Comparison of ENCODE assay signal across 8 mouse cellular contexts in the genomic region with DNA sequence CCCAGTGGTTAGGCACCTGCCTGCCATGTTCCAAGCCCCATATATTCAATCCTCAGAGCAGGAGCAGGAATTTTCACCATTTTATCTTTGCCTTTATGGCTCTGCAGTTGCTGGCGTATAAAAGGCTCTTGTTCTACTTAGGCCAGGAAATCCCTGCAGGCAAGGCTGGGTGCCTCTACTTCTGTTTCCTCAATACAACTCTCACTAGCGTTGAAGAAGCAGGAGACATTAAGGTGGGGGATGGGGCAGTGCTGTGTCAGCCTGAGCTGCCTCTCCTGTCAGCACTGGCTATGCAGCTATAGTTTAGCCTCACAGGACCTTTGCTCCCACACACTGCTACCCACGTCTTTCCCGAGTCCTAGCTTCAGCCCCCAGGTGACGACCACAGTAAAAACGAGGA. TPM values are rescaled to one million over a fixed set of nuclear protein-coding genes. Genes with fewer than 3 reads are reported as not detected.
DNase-seq lines count a peak whose midpoint lies in the region; ATAC-seq and TF ChIP-seq lines count a peak whose summit lies in the region.
"Had no signal": no experiment of that assay in that cellular context is flagged by ENCODE, and none has a peak within 500 bp of the region (broad histone marks: within the 10 kb centered on the region; RNA-seq: fewer than 3 reads in every experiment).

No protein-coding gene starts in this region.

- H3K27me3 ChIP-seq in kidney, embryonic 16.5 days (ENCODE audit: insufficient read depth, low read length) = no peaks in the 10 kb centered on the region
- no peaks in the 10 kb centered on the region for H3K27me3 ChIP-seq in embryonic facial prominence, embryonic 13.5 days
- no peaks in the 10 kb centered on the region for H3K27me3 ChIP-seq in liver, embryonic 16.5 days (ENCODE audit: control insufficient read depth, insufficient read depth, low read depth, low read length)
- no peaks in the 10 kb centered on the region for H3K27me3 ChIP-seq in forebrain, embryonic 12.5 days

- H3K4me1 ChIP-seq in kidney, embryonic 16.5 days (ENCODE audit: insufficient read depth, low read length) = 0 out of 2 replicates have a peak, but pooled peaks cover 3% of the 10 kb centered on the region
- H3K4me1 ChIP-seq in bone marrow macrophage, adult 2 months (ENCODE audit: control insufficient read depth, insufficient read depth, low read length) = peaks cover 49% of the 10 kb centered on the region
- H3K4me1 ChIP-seq in embryonic facial prominence, embryonic 13.5 days = peaks cover 9% of the 10 kb centered on the region
- peaks cover under 1% of the 10 kb centered on the region; the same call in 1 of the 2 replicates for H3K4me1 ChIP-seq in liver, embryonic 16.5 days (ENCODE audit: control insufficient read depth, low read depth, low read length)
- no peaks in the 10 kb centered on the region for H3K4me1 ChIP-seq in forebrain, embryonic 12.5 days

- no peak overlapping the region for H3K9ac ChIP-seq in kidney, embryonic 16.5 days (replicated peaks; ENCODE audit: low read length)
- H3K9ac ChIP-seq in embryonic facial prominence, embryonic 13.5 days = no peak overlapping the region
- H3K9ac ChIP-seq in liver, embryonic 16.5 days (ENCODE audit: low read depth, low read length) = no peak overlapping the region
- no peak overlapping the region for H3K9ac ChIP-seq in forebrain, embryonic 12.5 days

- no peak for TF ChIP-seq CTCF in bone marrow macrophage, adult 2 months (IDR thresholded peaks at IDR 0.05; ENCODE audit: low read depth, low read length)

- no peak overlapping the region for H3K4me3 ChIP-seq in kidney, embryonic 16.5 days (ENCODE audit: low read length)
- peak overlapping the region; percentile 17; the same call in 1 of the 2 replicates for H3K4me3 ChIP-seq in bone marrow macrophage, adult 2 months (ENCODE audit: insufficient read depth, low read length)
- no peak overlapping the region for H3K4me3 ChIP-seq in embryonic facial prominence, embryonic 13.5 days
- H3K4me3 ChIP-seq in liver, embryonic 16.5 days (ENCODE audit: low read depth, low read length) = no peak overlapping the region
- no peak overlapping the region for H3K4me3 ChIP-seq in forebrain, embryonic 12.5 days (replicated peaks)

- H3K9me3 ChIP-seq in kidney, embryonic 16.5 days (ENCODE audit: low read length) = no peaks in the 10 kb centered on the region
- H3K9me3 ChIP-seq in embryonic facial prominence, embryonic 13.5 days = no peaks in the 10 kb centered on the region
- H3K9me3 ChIP-seq in liver, embryonic 16.5 days (replicated peaks; ENCODE audit: control insufficient read depth, low read length) = no peaks in the 10 kb centered on the region
- no peaks in the 10 kb centered on the region for H3K9me3 ChIP-seq in forebrain, embryonic 12.5 days

- no peak for TF ChIP-seq POLR2A in bone marrow macrophage, adult 2 months (IDR thresholded peaks at IDR 0.05; ENCODE audit: borderline replicate concordance, low read depth, low read length)

- H3K27ac ChIP-seq in kidney, embryonic 16.5 days (ENCODE audit: low read length) = peak overlapping the region; percentile 54
- peak overlapping the region; percentile 95 for H3K27ac ChIP-seq in bone marrow macrophage, adult 2 months (ENCODE audit: insufficient read depth, low read depth, low read length)
- peak overlapping the region; percentile 62; the same call in 1 of the 2 replicates for H3K27ac ChIP-seq in embryonic facial prominence, embryonic 13.5 days
- H3K27ac ChIP-seq in liver, embryonic 16.5 days (ENCODE audit: low read length) = peak overlapping the region; percentile 51
- H3K27ac ChIP-seq in forebrain, embryonic 12.5 days = no peak overlapping the region

- H3K36me3 ChIP-seq in kidney, embryonic 16.5 days (ENCODE audit: insufficient read depth, low read length) = peaks cover 63% of the 10 kb centered on the region
- H3K36me3 ChIP-seq in embryonic facial prominence, embryonic 13.5 days = peaks cover 71% of the 10 kb centered on the region
- H3K36me3 ChIP-seq in liver, embryonic 16.5 days (ENCODE audit: control insufficient read depth, insufficient read depth) = peaks cover 73% of the 10 kb centered on the region
- H3K36me3 ChIP-seq in forebrain, embryonic 12.5 days (replicated peaks) = peaks cover 48% of the 10 kb centered on the region

- DNase-seq in kidney, postnatal 25 days = no peak
- no peak for DNase-seq in layer of hippocampus, adult 18-20 months (ENCODE audit: low spot score in 2 of 2)
- DNase-seq: kidney, adult 11 months had no signal

- no peak overlapping the region for H3K4me2 ChIP-seq in kidney, embryonic 16.5 days (replicated peaks; ENCODE audit: low read depth, low read length)
- H3K4me2 ChIP-seq in embryonic facial prominence, embryonic 13.5 days = no peak overlapping the region
- no peak overlapping the region for H3K4me2 ChIP-seq in liver, embryonic 16.5 days (ENCODE audit: low read depth, low read length)
- no peak overlapping the region for H3K4me2 ChIP-seq in forebrain, embryonic 12.5 days

- ATAC-seq in kidney, embryonic 16.5 days (ENCODE audit: low FRiP score, low TSS enrichment) = no peak
- no peak for ATAC-seq in embryonic facial prominence, embryonic 13.5 days (ENCODE audit: insufficient number of reproducible peaks, insufficient read depth, low FRiP score, low TSS enrichment, low read depth)
- peak; percentile 52 for ATAC-seq in liver, embryonic 16.5 days (ENCODE audit: low read depth)
- no peak for ATAC-seq in forebrain, embryonic 12.5 days (ENCODE audit: low FRiP score)

- 52% methylated on average over 6 of the region's 6 CpGs for whole genome bisulfite sequencing in kidney, embryonic 16.5 days
- WGBS in embryonic facial prominence, embryonic 13.5 days = 34% methylated on average over 6 of the region's 6 CpGs
- WGBS in liver, embryonic 16.5 days (ENCODE audit: insufficient replicate concordance) = 45% methylated on average over 6 of the region's 6 CpGs
- 82% methylated on average over 6 of the region's 6 CpGs for WGBS in forebrain, embryonic 12.5 days

RNA-seq across cellular contexts. Expression of a gene that starts 17.8 kb away (rescaled TPM):
- polyA plus RNA-seq in kidney, embryonic 16.5 days (2015; fragmentation: Nextera tagmentation; extraction: Ambion mirVana) = 26.7 TPM in 2 replicates
- polyA plus RNA-seq in bone marrow macrophage, adult 2 months (2012; ENCODE audit: insufficient read depth, insufficient read length, missing spikeins) = 60.5 and 71.3 TPM in 2 replicates
- polyA plus RNA-seq in embryonic facial prominence, embryonic 13.5 days (2015; fragmentation: Nextera tagmentation; extraction: Ambion mirVana) = 14.4 and 15.2 TPM in 2 replicates
- polyA plus RNA-seq in liver, embryonic 16.5 days (2015; fragmentation: Nextera tagmentation; extraction: Ambion mirVana) = 18.3 and 21.2 TPM in 2 replicates
- 11.1 TPM in 2 replicates for polyA plus RNA-seq in forebrain, embryonic 12.5 days (2016; fragmentation: Nextera tagmentation; extraction: Ambion mirVana)
- 10 to 100 TPM; 13.2 to 15.8 TPM for total RNA-seq in layer of hippocampus, adult 18-20 months (2021)

RNA-seq across cellular contexts. Expression of a gene that starts 21.2 kb away (rescaled TPM):
- polyA plus RNA-seq in kidney, embryonic 16.5 days (2015; fragmentation: Nextera tagmentation; extraction: Ambion mirVana) = 33.8 and 35.8 TPM in 2 replicates
- polyA plus RNA-seq in bone marrow macrophage, adult 2 months (2012; ENCODE audit: insufficient read depth, insufficient read length, missing spikeins) = 21.3 and 25.2 TPM in 2 replicates
- 43.1 and 45.0 TPM in 2 replicates for polyA plus RNA-seq in embryonic facial prominence, embryonic 13.5 days (2015; fragmentation: Nextera tagmentation; extraction: Ambion mirVana)
- 3.7 TPM in 2 replicates for polyA plus RNA-seq in liver, embryonic 16.5 days (2015; fragmentation: Nextera tagmentation; extraction: Ambion mirVana)
- polyA plus RNA-seq in forebrain, embryonic 12.5 days (2016; fragmentation: Nextera tagmentation; extraction: Ambion mirVana) = 52.2 and 53.3 TPM in 2 replicates
- 10 to 100 TPM; 77.5 to 80.3 TPM for total RNA-seq in layer of hippocampus, adult 18-20 months (2021)

RNA-seq across cellular contexts. Expression of a gene that starts 27.6 kb away (rescaled TPM):
- 0.17 and 0.23 TPM in 2 replicates for polyA plus RNA-seq in kidney, embryonic 16.5 days (2015; fragmentation: Nextera tagmentation; extraction: Ambion mirVana)
- polyA plus RNA-seq in bone marrow macrophage, adult 2 months (2012; ENCODE audit: insufficient read depth, insufficient read length, missing spikeins) = not detected in 2 replicates
- polyA plus RNA-seq in embryonic facial prominence, embryonic 13.5 days (2015; fragmentation: Nextera tagmentation; extraction: Ambion mirVana) = 0.76 and 1.4 TPM in 2 replicates
- polyA plus RNA-seq in liver, embryonic 16.5 days (2015; fragmentation: Nextera tagmentation; extraction: Ambion mirVana) = not detected in 2 replicates
- polyA plus RNA-seq in forebrain, embryonic 12.5 days (2016; fragmentation: Nextera tagmentation; extraction: Ambion mirVana) = 52.3 and 60.8 TPM in 2 replicates
- total RNA-seq in layer of hippocampus, adult 18-20 months (2021) = 100 to 1,000 TPM; 113 to 122 TPM

RNA-seq across cellular contexts. Expression of a gene that starts 27.6 kb away (rescaled TPM):
- 94.8 and 96.1 TPM in 2 replicates for polyA plus RNA-seq in kidney, embryonic 16.5 days (2015; fragmentation: Nextera tagmentation; extraction: Ambion mirVana)
- polyA plus RNA-seq in bone marrow macrophage, adult 2 months (2012; ENCODE audit: insufficient read depth, insufficient read length, missing spikeins) = not detected in 2 replicates
- polyA plus RNA-seq in embryonic facial prominence, embryonic 13.5 days (2015; fragmentation: Nextera tagmentation; extraction: Ambion mirVana) = 75.6 and 79.6 TPM in 2 replicates
- 3.6 and 4.0 TPM in 2 replicates for polyA plus RNA-seq in liver, embryonic 16.5 days (2015; fragmentation: Nextera tagmentation; extraction: Ambion mirVana)
- 16.4 and 17.9 TPM in 2 replicates for polyA plus RNA-seq in forebrain, embryonic 12.5 days (2016; fragmentation: Nextera tagmentation; extraction: Ambion mirVana)
- total RNA-seq in layer of hippocampus, adult 18-20 months (2021) = 10 to 100 TPM; 10.1 to 15.5 TPM

Comparison
In these comparisons a context has a peak if more than half of its experiments do, and no peak if none do; other contexts are left out.
1. RNA of a gene that starts 27.6 kb away (polyA plus RNA-seq): 52.3 to 60.8 TPM in forebrain, embryonic 12.5 days; 0.76 to 1.4 TPM in embryonic facial prominence, embryonic 13.5 days, not detected in bone marrow macrophage, adult 2 months, 0.17 to 0.23 TPM in kidney, embryonic 16.5 days and not detected in liver, embryonic 16.5 days; every median in the first group is over 10 times any median in the second.